Mouse (Mus musculus): Measurements from ENCODE around the gene Hnrnpdl.

GRCm38 (mm10) chr5:100006324-100007039 lies 33.0 kb downstream of the Hnrnpdl start:
- TF ChIP-seq CTCF (IDR thresholded peaks at IDR 0.05; ENCODE audit: low read depth, low read length) (no peak), POLR2A (IDR thresholded peaks at IDR 0.05; ENCODE audit: borderline replicate concordance, low read depth, low read length) (no peak)
